Mouse (Mus musculus): ENCODE measurements around the gene Serpina3j. TPM values are rescaled to one million over a fixed set of nuclear protein-coding genes. Genes with fewer than 3 reads are reported as not detected.
"Not testable (repeated sequence)": the region's sequence is repeated elsewhere in the genome, so short reads cannot be mapped to it uniquely, and the experiment has no call there.

The Serpina3j gene
- polyA plus RNA-seq, 1 experiment from 2014 or later: not detected

DNA sequence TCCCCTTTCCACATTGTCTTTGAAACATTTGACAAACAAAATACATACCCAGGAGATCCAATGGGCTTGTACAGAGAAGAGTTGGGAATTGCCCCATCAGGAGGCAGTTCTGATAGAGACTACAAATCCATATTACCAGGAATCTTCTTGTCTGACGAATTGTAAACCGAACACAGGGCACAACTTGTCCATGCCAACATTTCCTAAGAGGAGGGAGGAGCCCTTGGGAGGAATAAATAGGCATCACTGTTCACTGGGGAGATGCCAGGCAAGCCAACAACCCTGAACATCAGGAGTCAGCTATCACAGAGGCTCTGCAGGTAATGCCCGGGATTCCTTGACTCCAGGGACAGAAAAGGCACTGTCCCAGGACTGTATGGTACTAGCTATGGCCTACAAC is 23.9 kb downstream of the Serpina3j start, which contains the start of the genes Serpina3k and Serpina3m:
Gene Serpina3k, plus strand, starts transcription at position 261 of the 400 bp plus-strand sequence.
Gene Serpina3m, plus strand, starts transcription at position 261 of the 400 bp plus-strand sequence.
- H3K4me2 ChIP-seq (replicated peaks); H3K27me3 ChIP-seq (replicated peaks); H3K27ac ChIP-seq; H3K4me1 ChIP-seq (replicated peaks); H3K4me3 ChIP-seq (replicated peaks); H3K9ac ChIP-seq; H3K9me3 ChIP-seq; ATAC-seq; H3K36me3 ChIP-seq: not testable (repeated sequence)
- 81% methylated on average over 3 of the region's 3 CpGs for WGBS

DNA sequence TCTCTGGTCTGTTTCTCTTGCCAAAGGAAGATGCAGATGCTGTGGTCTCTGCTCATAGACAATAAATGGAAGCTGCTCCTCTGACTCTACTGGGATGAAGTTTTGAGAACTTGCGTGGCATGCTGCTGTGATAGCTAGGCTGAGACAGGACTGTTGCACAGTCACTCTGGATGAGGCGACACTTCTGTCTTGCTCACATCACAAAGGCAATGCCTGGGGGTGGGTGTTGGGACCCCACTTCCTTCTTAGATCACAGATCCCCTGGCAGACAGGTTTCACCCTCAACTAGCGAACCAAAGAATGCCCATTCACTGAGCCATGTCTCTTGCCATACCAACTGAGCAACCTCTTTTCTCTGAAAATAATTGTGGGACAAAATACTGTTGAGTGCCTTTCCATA is 24.4 kb downstream of the Serpina3j start:
- ATAC-seq: no peak
- H3K36me3 ChIP-seq: no peaks in the 10 kb centered on the region
- 94% methylated on average over 3 of the region's 3 CpGs for WGBS

DNA sequence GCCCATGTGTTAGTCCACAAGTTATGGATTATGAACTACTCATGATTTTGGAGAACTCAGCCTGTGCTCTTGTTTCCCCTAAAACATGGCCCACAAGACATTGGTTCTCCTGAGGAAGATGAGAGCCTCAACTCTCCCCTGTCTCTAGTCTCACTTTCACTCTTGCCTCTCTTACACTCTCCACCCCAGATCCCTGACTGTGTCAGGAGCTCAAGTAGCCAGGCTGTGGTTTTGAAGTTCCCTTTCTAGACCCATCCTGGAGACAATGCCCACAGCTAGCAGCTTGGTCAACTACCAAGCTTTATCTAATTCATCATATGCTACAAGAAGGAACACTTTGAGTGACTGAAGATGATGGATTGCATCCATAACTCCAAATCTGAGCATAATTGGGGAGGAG is 28.1 kb downstream of the Serpina3j start:
- not testable (repeated sequence) for H3K9ac ChIP-seq; H3K36me3 ChIP-seq; H3K27me3 ChIP-seq (replicated peaks); ATAC-seq; H3K9me3 ChIP-seq; H3K27ac ChIP-seq; H3K4me2 ChIP-seq (replicated peaks); H3K4me1 ChIP-seq (replicated peaks); H3K4me3 ChIP-seq (replicated peaks)

More for the DNA sequence above, 24.4 kb downstream of the Serpina3j start:
- Histone ChIP-seq H3K27ac (no peak overlapping the region), H3K4me1 (replicated peaks) (no peaks in the 10 kb centered on the region), H3K27me3 (replicated peaks) (no peaks in the 10 kb centered on the region), H3K9ac (no peak overlapping the region), H3K4me3 (replicated peaks) (no peak overlapping the region), H3K9me3 (no peaks in the 10 kb centered on the region), H3K4me2 (replicated peaks) (no peak overlapping the region)

DNA sequence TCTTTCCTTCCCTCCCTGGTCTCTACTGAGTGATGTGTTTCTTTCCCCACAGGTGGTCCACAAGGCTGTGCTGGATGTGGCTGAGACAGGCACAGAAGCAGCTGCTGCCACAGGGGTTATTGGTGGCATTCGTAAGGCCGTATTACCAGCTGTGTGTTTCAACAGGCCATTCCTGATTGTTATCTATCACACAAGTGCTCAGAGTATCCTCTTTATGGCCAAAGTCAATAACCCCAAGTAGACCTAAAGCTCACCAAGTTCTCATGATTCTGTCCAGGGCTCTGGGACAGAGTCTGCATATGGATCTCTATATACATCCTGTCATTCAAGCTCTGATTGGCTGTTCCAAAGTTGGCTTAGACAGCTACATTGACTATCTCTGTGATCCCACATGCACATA is 30.8 kb downstream of the Serpina3j start:
- ATAC-seq: no peak
- no peaks in the 10 kb centered on the region for H3K4me1 ChIP-seq (replicated peaks)
- H3K27me3 ChIP-seq (replicated peaks): no peaks in the 10 kb centered on the region
- WGBS: 58% methylated on average over 2 of the region's 2 CpGs
- no peaks in the 10 kb centered on the region for H3K9me3 ChIP-seq
- H3K4me3 ChIP-seq (replicated peaks): no peak overlapping the region
- no peak overlapping the region for H3K9ac ChIP-seq
- H3K4me2 ChIP-seq (replicated peaks): no peak overlapping the region
- H3K27ac ChIP-seq: no peak overlapping the region
- no peaks in the 10 kb centered on the region for H3K36me3 ChIP-seq

DNA sequence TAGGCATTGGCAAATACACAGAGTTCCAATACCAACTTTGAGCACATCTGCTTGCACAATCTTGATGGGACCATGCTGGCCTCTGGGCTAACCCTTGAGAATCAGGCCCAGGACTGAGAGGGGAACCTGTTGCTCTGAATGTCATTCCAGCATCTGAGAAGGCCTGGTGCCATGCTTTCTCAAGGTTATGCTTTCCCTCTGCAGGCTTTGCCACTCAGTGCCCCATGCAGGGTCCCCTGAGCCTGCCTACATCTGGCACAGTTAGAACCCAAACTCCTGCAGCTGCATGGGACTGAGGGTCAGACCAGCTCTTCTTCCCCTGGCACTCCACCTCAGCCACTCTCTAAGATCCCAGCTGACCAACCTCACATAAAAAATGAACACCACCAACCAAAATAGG is 31.4 kb downstream of the Serpina3j start:
- no peak overlapping the region for H3K4me3 ChIP-seq (replicated peaks)
- H3K27me3 ChIP-seq (replicated peaks): no peaks in the 10 kb centered on the region
- no peak overlapping the region for H3K9ac ChIP-seq
- no peak overlapping the region for H3K4me2 ChIP-seq (replicated peaks)
- H3K36me3 ChIP-seq: no peaks in the 10 kb centered on the region
- ATAC-seq: no peak
- no peaks in the 10 kb centered on the region for H3K9me3 ChIP-seq
- no peaks in the 10 kb centered on the region for H3K4me1 ChIP-seq (replicated peaks)
- no peak overlapping the region for H3K27ac ChIP-seq

DNA sequence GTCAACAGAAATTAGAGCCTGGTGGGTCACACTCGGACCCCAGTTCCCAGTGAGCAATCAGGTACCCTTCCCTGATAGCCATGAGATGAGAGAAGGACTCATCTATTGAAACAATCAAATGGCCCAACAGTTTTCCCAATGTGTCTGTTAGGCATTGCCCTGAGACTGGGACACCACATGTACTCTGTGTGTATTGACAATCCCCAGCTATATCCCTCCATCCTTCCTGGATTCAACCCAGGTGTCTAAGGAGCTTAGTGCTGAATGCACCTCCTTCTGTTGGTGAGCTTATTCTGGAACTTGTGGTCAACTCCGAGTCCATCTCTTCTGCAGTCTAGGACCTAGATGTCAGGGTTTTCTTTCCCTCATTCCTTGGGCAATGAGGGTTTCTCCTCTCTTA is 32.7 kb downstream of the Serpina3j start:
- H3K9ac ChIP-seq: no peak overlapping the region
- H3K4me3 ChIP-seq (replicated peaks): no peak overlapping the region
- 80% methylated on average over 2 of the region's 2 CpGs for WGBS
- no peaks in the 10 kb centered on the region for H3K36me3 ChIP-seq
- no peaks in the 10 kb centered on the region for H3K9me3 ChIP-seq
- no peak overlapping the region for H3K27ac ChIP-seq
- H3K27me3 ChIP-seq (replicated peaks): no peaks in the 10 kb centered on the region
- H3K4me2 ChIP-seq (replicated peaks): no peak overlapping the region
- no peaks in the 10 kb centered on the region for H3K4me1 ChIP-seq (replicated peaks)
- no peak for ATAC-seq

DNA sequence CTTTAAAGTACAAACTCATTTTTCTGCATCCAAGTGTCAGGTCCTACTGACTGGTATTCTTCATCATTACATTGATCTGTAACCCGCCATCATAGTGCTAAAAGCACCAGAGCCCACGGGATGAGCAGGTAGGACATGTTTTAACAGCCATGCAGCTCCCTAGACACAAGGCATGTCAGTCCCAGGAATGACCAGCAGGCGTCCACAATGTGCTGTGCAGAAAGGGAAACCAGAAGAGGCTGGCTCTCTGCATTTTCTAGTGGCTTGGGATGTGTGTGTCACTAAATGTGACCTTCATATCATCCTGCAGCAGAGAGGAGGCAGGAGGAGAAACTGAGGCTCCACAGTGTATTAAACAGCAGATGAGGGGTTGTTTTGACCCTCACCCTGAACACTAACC is 37.5 kb downstream of the Serpina3j start:
- H3K4me1 ChIP-seq (replicated peaks); H3K27ac ChIP-seq; ATAC-seq; H3K9me3 ChIP-seq; H3K36me3 ChIP-seq; H3K9ac ChIP-seq; H3K27me3 ChIP-seq (replicated peaks); H3K4me2 ChIP-seq (replicated peaks); H3K4me3 ChIP-seq (replicated peaks): not testable (repeated sequence)
- 33% methylated on average over 3 of the region's 3 CpGs for WGBS

DNA sequence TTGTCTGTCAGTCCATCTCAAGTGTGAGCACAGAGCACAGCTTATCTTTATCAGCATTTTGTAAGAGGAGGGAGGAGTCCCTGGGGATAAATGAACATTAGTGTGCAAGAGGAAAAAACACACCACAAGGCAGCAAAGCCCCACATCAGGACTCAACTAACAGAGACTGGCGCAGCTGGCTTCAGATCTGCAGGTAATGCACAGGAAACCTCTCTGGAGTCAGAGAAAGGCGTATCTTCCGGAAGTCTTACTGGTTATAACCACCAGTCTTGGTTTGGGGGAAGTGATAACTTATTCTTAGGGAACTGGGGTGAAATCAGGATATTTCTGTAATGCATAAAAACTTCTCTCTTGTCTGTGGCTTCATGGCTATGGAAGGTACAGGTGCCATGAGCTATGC is 41.7 kb downstream of the Serpina3j start:
- H3K27ac ChIP-seq: no peak overlapping the region
- no peak overlapping the region for H3K4me3 ChIP-seq (replicated peaks)
- no peak overlapping the region for H3K9ac ChIP-seq
- no peak for ATAC-seq
- H3K9me3 ChIP-seq: no peaks in the 10 kb centered on the region
- H3K4me2 ChIP-seq (replicated peaks): no peak overlapping the region
- H3K4me1 ChIP-seq (replicated peaks): no peaks in the 10 kb centered on the region
- no peaks in the 10 kb centered on the region for H3K36me3 ChIP-seq
- no peaks in the 10 kb centered on the region for H3K27me3 ChIP-seq (replicated peaks)
- WGBS: 80% methylated on average over 3 of the region's 3 CpGs

DNA sequence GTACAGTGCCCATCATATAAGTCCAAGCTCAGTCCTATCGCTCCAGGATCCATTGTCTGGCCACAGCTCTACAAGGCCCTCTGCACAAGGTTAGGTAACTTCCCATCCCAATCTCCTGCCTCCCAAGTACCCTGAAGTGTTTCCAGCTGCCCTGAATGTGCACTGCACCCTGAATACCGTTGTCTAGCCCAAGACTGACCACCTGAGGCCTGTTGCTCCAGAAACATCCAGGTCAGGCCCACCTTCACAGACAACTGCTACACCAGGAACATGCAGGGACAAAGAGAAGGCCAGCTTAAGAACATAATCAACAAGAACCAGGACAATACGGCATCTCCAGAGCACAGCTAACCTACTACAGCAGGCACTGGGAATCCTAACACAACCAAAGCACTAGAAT is 55.6 kb downstream of the Serpina3j start:
- Histone ChIP-seq H3K4me2 (replicated peaks) (no peak overlapping the region), H3K27me3 (replicated peaks) (no peaks in the 10 kb centered on the region), H3K4me3 (replicated peaks) (no peak overlapping the region), H3K9ac (no peak overlapping the region), H3K36me3 (no peaks in the 10 kb centered on the region), H3K4me1 (replicated peaks) (no peaks in the 10 kb centered on the region), H3K9me3 (no peaks in the 10 kb centered on the region), H3K27ac (no peak overlapping the region)
- no peak for ATAC-seq
- 77% methylated on average over 3 of the region's 3 CpGs for WGBS

Other genes starting within 250 kb of the Serpina3j start
- gene Serpina5, start 213.4 kb upstream of the Serpina3j start, polyA plus RNA-seq (2015; fragmentation: Nextera tagmentation; extraction: Ambion mirVana): not detected in 2 replicates
- gene Serpina3a, start 201.8 kb upstream of the Serpina3j start, polyA plus RNA-seq (2015; fragmentation: Nextera tagmentation; extraction: Ambion mirVana): not detected in 2 replicates
- gene Serpina3b, start 186.6 kb upstream of the Serpina3j start, polyA plus RNA-seq (2015; fragmentation: Nextera tagmentation; extraction: Ambion mirVana): not detected in 2 replicates
- gene Serpina3c, start 160.7 kb upstream of the Serpina3j start, polyA plus RNA-seq (2015; fragmentation: Nextera tagmentation; extraction: Ambion mirVana): not detected in 2 replicates
- gene Serpina3f, start 100.0 kb upstream of the Serpina3j start, polyA plus RNA-seq (2015; fragmentation: Nextera tagmentation; extraction: Ambion mirVana): 0.32 and 0.44 TPM in 2 replicates
- gene Serpina3g, start 78.3 kb upstream of the Serpina3j start, polyA plus RNA-seq (2015; fragmentation: Nextera tagmentation; extraction: Ambion mirVana): 4.9 and 5.0 TPM in 2 replicates
- 0.16 TPM in 1 of 2 replicates, not detected in the other for gene Serpina3i, start 51.4 kb upstream of the Serpina3j start, polyA plus RNA-seq (2015; fragmentation: Nextera tagmentation; extraction: Ambion mirVana)
- not detected in 2 replicates for gene Serpina3k, start 23.9 kb downstream of the Serpina3j start, polyA plus RNA-seq (2015; fragmentation: Nextera tagmentation; extraction: Ambion mirVana)
- not detected in 2 replicates for gene Serpina3m, start 23.9 kb downstream of the Serpina3j start, polyA plus RNA-seq (2015; fragmentation: Nextera tagmentation; extraction: Ambion mirVana)
- 0.08 and 0.11 TPM in 2 replicates for gene Serpina3n, start 92.2 kb downstream of the Serpina3j start, polyA plus RNA-seq (2015; fragmentation: Nextera tagmentation; extraction: Ambion mirVana)
- 0.40 and 0.64 TPM in 2 replicates for gene Gsc, start 158.8 kb downstream of the Serpina3j start, polyA plus RNA-seq (2015; fragmentation: Nextera tagmentation; extraction: Ambion mirVana)

All from intestine, embryonic 15.5 days (tissue).